Mouse (Mus musculus): ENCODE measurements at regions not wholly inside any gene's neighbourhood (a gene's known extent, or its start where the extent isn't known, plus 50 kb on each side); places are given as distances from the start of the nearest gene placed in this dataset.

GRCm38 (mm10) chr14:33794262-33794661 is 129.1 kb upstream of the Gdf10 start:
- DNase-seq (ENCODE audit: low spot score), result no peak

- DNase-seq (ENCODE audit: low spot score), result no peak
Measured at GRCm38 (mm10) chr14:33797551-33798303, 125.7 kb upstream of the Gdf10 start.

GRCm38 (mm10) chr14:33804321-33804720 is 119.1 kb upstream of the Gdf10 start:
- DNase-seq (ENCODE audit: low spot score), result no peak

GRCm38 (mm10) chr14:33804721-33805120 is 118.7 kb upstream of the Gdf10 start:
- peak; percentile 6 for DNase-seq (ENCODE audit: low spot score)

GRCm38 (mm10) chr14:33807196-33807595 is 116.2 kb upstream of the Gdf10 start:
- no peak for DNase-seq (ENCODE audit: low spot score)

- peak; percentile 28 for DNase-seq (ENCODE audit: low spot score)
Measured at GRCm38 (mm10) chr14:33808593-33809265, 114.7 kb upstream of the Gdf10 start.

- DNase-seq (ENCODE audit: low spot score), result no peak
Measured at GRCm38 (mm10) chr14:33810584-33810983, 112.8 kb upstream of the Gdf10 start.

- no peak for DNase-seq (ENCODE audit: low spot score)
Measured at GRCm38 (mm10) chr14:33811241-33811640, 112.1 kb upstream of the Gdf10 start.

- DNase-seq (ENCODE audit: low spot score), result no peak
Measured at GRCm38 (mm10) chr14:33812266-33812665, 111.1 kb upstream of the Gdf10 start.

GRCm38 (mm10) chr14:33812772-33813171 is 110.6 kb upstream of the Gdf10 start:
- DNase-seq (ENCODE audit: low spot score), result no peak

GRCm38 (mm10) chr14:33813274-33813673 is 110.1 kb upstream of the Gdf10 start:
- DNase-seq (ENCODE audit: low spot score), result no peak

- DNase-seq (ENCODE audit: low spot score), result no peak
Measured at GRCm38 (mm10) chr14:33814107-33814506, 109.3 kb upstream of the Gdf10 start.

- no peak for DNase-seq (ENCODE audit: low spot score)
Measured at GRCm38 (mm10) chr14:33814599-33814998, 108.8 kb upstream of the Gdf10 start.

- DNase-seq (ENCODE audit: low spot score), result no peak
Measured at GRCm38 (mm10) chr14:33820541-33821260, 102.7 kb upstream of the Gdf10 start.

GRCm38 (mm10) chr14:33821436-33821835 is 102.0 kb upstream of the Gdf10 start:
- no peak for DNase-seq (ENCODE audit: low spot score)

- DNase-seq (ENCODE audit: low spot score), result no peak
Measured at GRCm38 (mm10) chr14:33824421-33824874, 98.9 kb upstream of the Gdf10 start.

GRCm38 (mm10) chr14:33826003-33826644 is 97.3 kb upstream of the Gdf10 start:
- no peak for DNase-seq (ENCODE audit: low spot score)

- DNase-seq (ENCODE audit: low spot score), result no peak
Measured at GRCm38 (mm10) chr14:33832650-33833319, 90.6 kb upstream of the Gdf10 start.

GRCm38 (mm10) chr14:33836341-33836740 is 87.0 kb upstream of the Gdf10 start:
- DNase-seq (ENCODE audit: low spot score), result no peak

- no peak for DNase-seq (ENCODE audit: low spot score)
Measured at GRCm38 (mm10) chr14:33841821-33842220, 81.6 kb upstream of the Gdf10 start.

GRCm38 (mm10) chr14:33853499-33853898 is 69.9 kb upstream of the Gdf10 start:
- no peak for DNase-seq (ENCODE audit: low spot score)

GRCm38 (mm10) chr14:33854181-33854580 is 69.2 kb upstream of the Gdf10 start:
- DNase-seq (ENCODE audit: low spot score), result no peak
